Mouse (Mus musculus): Measurements from ENCODE around the gene Tmem178.

Tmem178 gene

GRCm38 (mm10) chr17:80944530-80945198, at the start of gene Tmem178:
Tmem178 (plus strand) TSS chr17:80944632.
- DNase-seq (ENCODE audit: extremely low read depth, insufficient read length, low spot score) = no peak

GRCm38 (mm10) chr17:80896481-80896880, 48.0 kb upstream of the Tmem178 start:
- no peak for DNase-seq (ENCODE audit: extremely low read depth, insufficient read length, low spot score)

- no peak for DNase-seq (ENCODE audit: extremely low read depth, insufficient read length, low spot score)
Observed at GRCm38 (mm10) chr17:80897709-80898440, 46.6 kb upstream of the Tmem178 start.

GRCm38 (mm10) chr17:80899513-80900199, 44.8 kb upstream of the Tmem178 start:
- no peak for DNase-seq (ENCODE audit: extremely low read depth, insufficient read length, low spot score)

GRCm38 (mm10) chr17:80900200-80900520, 44.3 kb upstream of the Tmem178 start:
- no peak for DNase-seq (ENCODE audit: extremely low read depth, insufficient read length, low spot score)

- no peak for DNase-seq (ENCODE audit: extremely low read depth, insufficient read length, low spot score)
Observed at GRCm38 (mm10) chr17:80901885-80902284, 42.5 kb upstream of the Tmem178 start.

- DNase-seq (ENCODE audit: extremely low read depth, insufficient read length, low spot score) = no peak
Observed at GRCm38 (mm10) chr17:80903121-80903875, 41.1 kb upstream of the Tmem178 start.

- DNase-seq (ENCODE audit: extremely low read depth, insufficient read length, low spot score) = no peak
Observed at GRCm38 (mm10) chr17:80904061-80904460, 40.4 kb upstream of the Tmem178 start.

GRCm38 (mm10) chr17:80915666-80916065, 28.8 kb upstream of the Tmem178 start:
- no peak for DNase-seq (ENCODE audit: extremely low read depth, insufficient read length, low spot score)

- no peak for DNase-seq (ENCODE audit: extremely low read depth, insufficient read length, low spot score)
Observed at GRCm38 (mm10) chr17:80919261-80919660, 25.2 kb upstream of the Tmem178 start.

- no peak for DNase-seq (ENCODE audit: extremely low read depth, insufficient read length, low spot score)
Observed at GRCm38 (mm10) chr17:80921286-80922134, 22.9 kb upstream of the Tmem178 start.

- DNase-seq (ENCODE audit: extremely low read depth, insufficient read length, low spot score) = no peak
Observed at GRCm38 (mm10) chr17:80925554-80925953, 18.9 kb upstream of the Tmem178 start.

- DNase-seq (ENCODE audit: extremely low read depth, insufficient read length, low spot score) = no peak
Observed at GRCm38 (mm10) chr17:80927151-80927550, 17.3 kb upstream of the Tmem178 start.

- no peak for DNase-seq (ENCODE audit: extremely low read depth, insufficient read length, low spot score)
Observed at GRCm38 (mm10) chr17:80932716-80933115, 11.7 kb upstream of the Tmem178 start.

- DNase-seq (ENCODE audit: extremely low read depth, insufficient read length, low spot score) = no peak
Observed at GRCm38 (mm10) chr17:80933401-80934029, 10.9 kb upstream of the Tmem178 start.

- DNase-seq (ENCODE audit: extremely low read depth, insufficient read length, low spot score) = no peak
Observed at GRCm38 (mm10) chr17:80935807-80936519, 8.5 kb upstream of the Tmem178 start.

- DNase-seq (ENCODE audit: extremely low read depth, insufficient read length, low spot score) = no peak
Observed at GRCm38 (mm10) chr17:80936521-80936920, 7.9 kb upstream of the Tmem178 start.

GRCm38 (mm10) chr17:80939833-80940232, 4.6 kb upstream of the Tmem178 start:
- no peak for DNase-seq (ENCODE audit: extremely low read depth, insufficient read length, low spot score)

- DNase-seq (ENCODE audit: extremely low read depth, insufficient read length, low spot score) = no peak
Observed at GRCm38 (mm10) chr17:80941857-80942256, 2.6 kb upstream of the Tmem178 start.
